Mouse (Mus musculus) liver, postnatal 0 days (tissue): Measurements from ENCODE around the gene Efcab8. TPM values are rescaled to one million over a fixed set of nuclear protein-coding genes. Genes with fewer than 3 reads are reported as not detected.
A peak's percentile ranks its signal among the peaks of the same experiment; 100 is the strongest.

Experiments used
- ATAC-seq: fragments of 200-750 bp; cut with Nextera tagmentation; 2 replicates; pipeline ENCODE4 v1.8.0; 2017; ENCODE audit warnings: mild to moderate bottlenecking, moderate library complexity
- DNase-seq: peaks from one replicate; pipeline ENCODE4 v3.0.0-alpha.2; 2016
- H3K27ac ChIP-seq: fragments of 300-500 bp; sonication (generic); 2 replicates; pipeline ENCODE4 v1.5.1; 2014; ENCODE audit warnings: antibody characterized with exemption, moderate library complexity, mild to moderate bottlenecking, low read depth
- H3K27me3 ChIP-seq: fragments of 300-500 bp; sonication (generic); 2 replicates; pipeline ENCODE4 v1.6.1; 2014; ENCODE audit warnings: low read length, control low read depth, mixed read lengths; ENCODE audit not compliant: insufficient read depth
- H3K36me3 ChIP-seq: fragments of 300-500 bp; sonication (generic); replicated peaks from 2 replicates; pipeline ENCODE4 v1.6.1; 2014; ENCODE audit warnings: mild to moderate bottlenecking, control low read depth, low read length, moderate library complexity, mixed read lengths; ENCODE audit not compliant: insufficient read depth
- H3K4me1 ChIP-seq: fragments of 300-500 bp; sonication (generic); 2 replicates; pipeline ENCODE4 v1.6.1; 2014; ENCODE audit warnings: antibody characterized with exemption, mild to moderate bottlenecking, control low read depth; ENCODE audit not compliant: insufficient read depth
- H3K4me2 ChIP-seq: fragments of 300-500 bp; sonication (generic); 2 replicates; pipeline ENCODE4 v1.6.1; 2014; ENCODE audit warnings: low read depth, mild to moderate bottlenecking, low read length, moderate library complexity, mixed read lengths
- H3K4me3 ChIP-seq: fragments of 300-500 bp; sonication (generic); 2 replicates; pipeline ENCODE4 v1.5.1; 2014; ENCODE audit warnings: low read depth, low read length
- H3K9ac ChIP-seq: fragments of 300-500 bp; sonication (generic); replicated peaks from 2 replicates; pipeline ENCODE4 v1.6.1; 2014; ENCODE audit warnings: mild to moderate bottlenecking, moderate library complexity
- H3K9me3 ChIP-seq: fragments of 300-500 bp; sonication (generic); 2 replicates; pipeline ENCODE4 v1.6.1; 2016; ENCODE audit warnings: mild to moderate bottlenecking, control low read depth, low read length, mixed read lengths
- CTCF ChIP-seq: sonication (generic); IDR thresholded peaks from 2 replicates; pipeline ENCODE4 v1.5.1; 2016; ENCODE audit warnings: antibody characterized with exemption, low read depth
- EP300 ChIP-seq: IDR thresholded peaks from 2 replicates; pipeline ENCODE4 v1.6.1; 2016; ENCODE audit warnings: antibody characterized with exemption, low read depth, mild to moderate bottlenecking
- WGBS: fragments of 180-500 bp; shearing (Covaris S2); extraction: QIAGEN DNeasy Blood & Tissue Kit; methylation state at CpG from one replicate; pipeline ENCODE4 v1.1.7; 2014; ENCODE audit not compliant: insufficient replicate concordance; 5-methylcytosine and 5-hydroxymethylcytosine counted together
- polyA plus RNA-seq: library from polyadenylated mRNA; unstranded; fragments of >200 nt; fragmentation: Nextera tagmentation; extraction: Ambion mirVana; gene quantifications from 2 replicates; pipeline ENCODE4 v1.2.1, GENCODE M21; 2015

Gene Efcab8
- polyA plus RNA-seq: 0.04 TPM in 1 of 2 replicates, not detected in the other

DNA sequence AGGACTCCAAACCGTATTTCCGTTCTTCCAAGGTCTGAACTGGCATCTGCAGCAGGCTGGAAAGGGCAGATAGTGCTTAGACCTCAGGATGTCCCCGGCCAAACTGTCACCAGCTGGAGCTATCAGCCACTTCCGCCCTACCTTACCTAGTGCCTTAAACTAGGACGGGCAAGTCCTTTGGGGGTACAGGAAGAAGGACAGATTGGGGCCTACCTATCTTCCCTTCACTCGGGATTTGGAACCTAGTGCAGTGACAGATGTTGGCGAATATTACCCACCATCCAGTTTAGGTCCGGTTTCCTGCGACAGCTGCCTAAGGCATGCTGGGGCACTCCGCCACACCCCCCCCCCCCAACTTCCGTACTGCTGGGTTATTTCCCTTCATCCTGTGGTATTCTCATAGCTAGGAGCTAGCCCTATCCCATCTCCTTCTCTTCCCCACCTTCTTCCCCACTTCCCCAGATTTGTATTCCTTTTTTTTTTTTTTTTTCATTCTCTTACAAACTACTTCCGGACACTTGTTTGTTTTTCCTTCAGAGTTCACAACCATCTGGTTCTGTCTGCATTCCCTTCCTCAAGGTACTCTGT is at the start of gene Efcab8:
Efcab8 (plus strand) TSS at position 538 of the 588 bp plus-strand sequence.
- Histone ChIP-seq H3K9ac (peak within 1 kb of the TSS; percentile 51), H3K9me3 (no peaks in the 10 kb centered on the region), H3K4me3 (peak within 1 kb of the TSS; percentile 43), H3K36me3 (no peaks in the 10 kb centered on the region), H3K4me1 (peaks cover 9% of the 10 kb centered on the region), H3K27ac (peak within 1 kb of the TSS; percentile 67), H3K27me3 (no peaks in the 10 kb centered on the region), H3K4me2 (peak within 1 kb of the TSS; percentile 87)
- 18% methylated on average over 12 of the region's 12 CpGs for WGBS
- peak; percentile 29 for DNase-seq
- peak; percentile 85 for ATAC-seq
- no peak for TF ChIP-seq CTCF
- TF ChIP-seq EP300: no peak

DNA sequence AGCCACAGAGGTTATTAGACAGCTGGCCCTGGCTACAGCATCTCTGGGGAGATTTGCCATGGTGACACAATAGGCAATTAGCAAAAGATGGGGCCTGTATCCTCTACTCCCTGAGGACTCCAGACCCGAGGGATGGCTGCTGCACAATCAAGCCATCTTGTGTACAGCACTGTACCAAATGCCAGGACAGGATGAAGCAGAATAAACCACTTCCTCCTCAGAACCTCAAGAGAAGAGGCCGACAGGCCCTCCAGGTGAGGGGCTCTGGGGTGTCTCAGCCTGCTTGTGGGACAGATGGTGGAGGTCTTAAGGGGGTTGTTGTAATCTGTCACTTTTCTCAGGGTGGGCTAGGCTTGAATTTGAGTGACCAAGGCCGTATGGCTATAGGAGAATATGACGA is 45.7 kb upstream of the Efcab8 start:
- TF ChIP-seq EP300 (no peak), CTCF (no peak)
- no peak overlapping the region for H3K4me3 ChIP-seq
- DNase-seq: no peak

DNA sequence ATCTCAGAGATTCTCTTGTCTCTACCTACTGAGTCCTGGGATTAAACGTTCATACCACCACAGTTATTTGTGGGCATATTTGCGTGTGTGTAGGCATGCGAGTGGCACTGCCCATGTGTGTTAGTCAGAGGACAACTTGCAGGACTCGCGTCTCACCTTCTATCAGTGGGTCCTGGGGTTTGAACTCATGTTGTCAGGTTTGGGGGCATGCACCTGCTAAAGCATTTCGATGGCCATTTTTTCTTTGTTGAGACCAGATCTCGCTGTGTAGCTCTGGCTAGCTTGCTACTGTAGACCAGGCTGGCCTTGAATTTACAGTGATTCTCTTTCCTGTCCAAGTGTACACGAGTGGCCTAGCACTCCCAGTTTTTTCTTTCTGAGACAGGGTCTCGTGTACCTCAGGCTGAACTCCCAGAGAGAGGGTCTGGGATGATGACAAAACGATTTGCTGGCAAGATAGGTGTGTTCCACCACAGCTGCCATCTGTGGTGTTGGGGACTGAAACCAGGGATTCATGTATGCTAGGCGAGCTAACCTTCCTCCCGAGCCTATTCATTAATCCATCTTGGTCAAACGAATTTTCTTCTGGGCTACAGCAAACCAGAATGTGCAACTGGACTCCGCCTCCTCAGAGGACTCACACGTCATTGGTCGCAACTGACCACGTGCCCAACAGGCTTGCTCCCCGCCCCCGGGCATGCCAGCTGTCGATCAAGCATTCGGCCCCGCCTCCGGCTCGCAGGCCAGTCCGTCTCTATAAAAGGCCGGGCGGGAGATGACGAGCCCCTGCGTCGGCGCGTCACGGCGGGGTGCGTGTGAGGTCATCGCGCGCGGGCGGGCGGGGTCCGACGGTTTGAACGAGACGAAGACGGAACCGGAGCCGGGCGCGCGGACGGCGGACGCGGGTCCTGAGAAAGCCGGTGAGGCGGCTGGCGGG is 39.0 kb upstream of the Efcab8 start, which contains the start of gene Mapre1:
Mapre1 (plus strand) TSS at position 775 of the 937 bp plus-strand sequence.
- TF ChIP-seq CTCF (no peak), EP300 (no peak)
- peak within 1 kb of the TSS; percentile 92 for H3K27ac ChIP-seq
- H3K4me3 ChIP-seq: peak within 1 kb of the TSS; percentile 82
- peaks cover 38% of the 10 kb centered on the region for H3K4me1 ChIP-seq
- WGBS: 10% methylated on average over 58 of the region's 58 CpGs
- H3K27me3 ChIP-seq: no peaks in the 10 kb centered on the region
- peak within 1 kb of the TSS; percentile 86 for H3K4me2 ChIP-seq
- H3K36me3 ChIP-seq: 0 out of 2 replicates have a peak, but pooled peaks cover 2% of the 10 kb centered on the region
- no peaks in the 10 kb centered on the region for H3K9me3 ChIP-seq
- ATAC-seq: peak; percentile 98
- peak within 1 kb of the TSS; percentile 88 for H3K9ac ChIP-seq
- peak; percentile 100 for DNase-seq

More for the DNA sequence above, 45.7 kb upstream of the Efcab8 start:
- no peaks in the 10 kb centered on the region for H3K36me3 ChIP-seq
- H3K27me3 ChIP-seq: no peaks in the 10 kb centered on the region
- no peak overlapping the region for H3K27ac ChIP-seq
- no peak overlapping the region for H3K4me2 ChIP-seq
- 45% methylated on average over 4 of the region's 4 CpGs for WGBS
- no peak for ATAC-seq
- H3K4me1 ChIP-seq: no peaks in the 10 kb centered on the region
- H3K9ac ChIP-seq: no peak overlapping the region
- no peaks in the 10 kb centered on the region for H3K9me3 ChIP-seq

DNA sequence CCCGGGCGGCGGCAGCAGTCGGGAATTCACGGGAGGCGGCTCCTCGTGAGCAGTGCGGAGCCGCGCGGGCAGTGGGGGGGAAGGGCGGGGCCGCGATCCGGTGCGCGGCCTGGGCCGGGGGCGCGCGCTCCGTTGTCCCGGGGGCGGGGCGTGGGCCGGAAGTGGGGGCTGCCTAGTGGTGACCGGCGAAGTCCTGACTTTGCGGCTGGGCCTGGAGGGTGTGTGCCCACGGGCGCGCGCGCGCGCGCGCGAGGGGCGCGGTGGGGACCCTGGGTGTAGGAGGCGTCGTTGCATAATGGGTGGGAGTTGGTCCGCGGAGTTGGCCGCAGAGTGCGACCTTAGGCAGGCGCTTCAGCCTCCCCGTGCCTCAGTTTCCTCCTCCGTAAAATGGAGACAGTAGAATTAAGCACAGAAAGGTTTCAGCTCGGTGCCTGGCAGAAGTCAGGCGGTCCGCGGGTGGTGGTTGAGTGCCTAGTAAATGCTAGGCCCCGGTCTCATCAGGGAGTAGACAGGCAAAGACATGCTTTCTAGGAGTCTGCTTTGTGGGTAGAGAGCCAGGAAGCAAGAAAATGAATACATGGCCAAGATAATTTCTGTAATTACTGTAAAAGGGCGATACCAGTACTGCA is 38.2 kb upstream of the Efcab8 start:
- peak; percentile 81 for ATAC-seq
- TF ChIP-seq EP300 (no peak), CTCF (no peak)
- Histone ChIP-seq H3K27me3 (no peaks in the 10 kb centered on the region), H3K27ac (peak overlapping the region; percentile 92), H3K4me1 (peaks cover 38% of the 10 kb centered on the region), H3K4me2 (peak overlapping the region; percentile 86), H3K9me3 (no peaks in the 10 kb centered on the region), H3K9ac (peak overlapping the region; percentile 88), H3K36me3 (peaks cover 8% of the 10 kb centered on the region; the same call in 1 of the 2 replicates), H3K4me3 (peak overlapping the region; percentile 82)
- DNase-seq: no peak
- 2% methylated on average over 53 of the region's 56 CpGs for WGBS

DNA sequence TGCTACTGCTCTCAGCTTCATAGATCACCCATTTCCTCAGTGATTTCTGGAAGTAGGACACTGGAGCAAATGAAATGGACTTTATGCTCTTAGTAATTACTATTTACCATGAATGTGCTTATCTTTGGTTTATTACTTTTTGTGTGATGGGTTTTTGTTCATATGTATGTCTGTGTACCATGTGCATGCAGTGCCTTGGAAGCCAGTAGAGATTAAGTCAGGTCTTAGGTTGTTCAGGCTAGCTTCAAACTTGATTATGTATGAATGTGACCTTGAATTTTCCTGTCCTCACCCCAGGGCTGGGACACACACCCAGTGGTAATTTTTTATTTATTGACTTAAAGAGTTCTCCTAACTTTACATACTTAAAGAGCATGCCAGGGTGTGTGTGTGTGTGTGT is 31.7 kb upstream of the Efcab8 start:
- DNase-seq (no peak), ATAC-seq (no peak)
- Histone ChIP-seq H3K36me3 (peaks cover 22% of the 10 kb centered on the region), H3K4me2 (no peak overlapping the region), H3K27ac (no peak overlapping the region), H3K4me3 (no peak overlapping the region), H3K9ac (no peak overlapping the region), H3K27me3 (no peaks in the 10 kb centered on the region), H3K4me1 (peaks cover 23% of the 10 kb centered on the region), H3K9me3 (no peaks in the 10 kb centered on the region)
- TF ChIP-seq EP300 (no peak), CTCF (no peak)

DNA sequence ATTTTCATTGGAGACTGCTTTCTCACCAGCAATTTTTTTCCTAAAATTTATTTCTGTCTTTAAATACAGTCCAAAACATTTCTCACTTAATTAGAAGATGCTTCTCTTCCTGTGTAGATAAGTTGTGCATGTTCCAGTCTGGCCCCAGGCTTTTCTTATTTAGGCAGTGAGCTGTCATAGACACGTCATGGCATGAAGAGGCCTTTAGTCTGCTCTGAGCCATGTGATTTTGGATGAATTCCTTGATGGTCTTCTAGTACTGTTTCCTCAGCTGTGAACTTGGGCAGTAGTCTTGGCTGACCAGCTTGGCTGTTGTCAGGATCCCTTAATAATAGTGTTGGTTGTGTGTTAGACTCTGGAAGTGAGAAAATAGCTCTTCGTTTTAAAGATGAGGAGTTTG is 29.4 kb upstream of the Efcab8 start:
- Histone ChIP-seq H3K4me2 (no peak overlapping the region), H3K27ac (no peak overlapping the region), H3K4me3 (no peak overlapping the region), H3K27me3 (no peaks in the 10 kb centered on the region), H3K36me3 (peaks cover 28% of the 10 kb centered on the region), H3K9me3 (no peaks in the 10 kb centered on the region), H3K9ac (no peak overlapping the region), H3K4me1 (peaks cover 3% of the 10 kb centered on the region)
- ATAC-seq (no peak), DNase-seq (no peak)
- WGBS: 78% methylated on average over 2 of the region's 2 CpGs
- TF ChIP-seq CTCF: no peak
- TF ChIP-seq EP300: no peak
